Mouse (Mus musculus) lung, embryonic 15.5 days (tissue): Measurements from ENCODE around the gene Klf17. TPM values are rescaled to one million over a fixed set of nuclear protein-coding genes. Genes with fewer than 3 reads are reported as not detected.

Experiments used
- ATAC-seq: fragments of 200-750 bp; cut with Nextera tagmentation; 2 replicates; pipeline ENCODE4 v1.8.0; 2017; ENCODE audit warnings: moderate number of reproducible peaks, borderline replicate concordance; ENCODE audit not compliant: low FRiP score, low TSS enrichment; ENCODE audit errors: extremely low read depth
- H3K27ac ChIP-seq: fragments of 300-500 bp; sonication (generic); 2 replicates; pipeline ENCODE4 v1.5.1; 2015; ENCODE audit warnings: moderate library complexity, mild to moderate bottlenecking, inconsistent platforms
- H3K27me3 ChIP-seq: fragments of 300-500 bp; sonication (generic); 2 replicates; pipeline ENCODE4 v1.6.1; 2015; ENCODE audit warnings: inconsistent platforms
- H3K36me3 ChIP-seq: fragments of 300-500 bp; sonication (generic); 2 replicates; pipeline ENCODE4 v1.6.1; 2015; ENCODE audit warnings: inconsistent platforms
- H3K4me1 ChIP-seq: fragments of 300-500 bp; sonication (generic); 2 replicates; pipeline ENCODE4 v1.6.1; 2015; ENCODE audit warnings: inconsistent platforms
- H3K4me2 ChIP-seq: fragments of 300-500 bp; sonication (generic); 2 replicates; pipeline ENCODE4 v1.6.1; 2015; ENCODE audit warnings: inconsistent platforms, mild to moderate bottlenecking, moderate library complexity
- H3K4me3 ChIP-seq: fragments of 300-500 bp; sonication (generic); 2 replicates; pipeline ENCODE4 v1.5.1; 2015; ENCODE audit warnings: mild to moderate bottlenecking, inconsistent platforms
- H3K9ac ChIP-seq: fragments of 300-500 bp; sonication (generic); 2 replicates; pipeline ENCODE4 v1.6.1; 2015; ENCODE audit warnings: inconsistent platforms
- H3K9me3 ChIP-seq: fragments of 300-500 bp; sonication (generic); 2 replicates; pipeline ENCODE4 v1.6.1; 2016; ENCODE audit warnings: inconsistent platforms
- WGBS: fragments of 180-500 bp; shearing (Covaris S2); methylation state at CpG from one replicate; pipeline ENCODE4 v1.1.7; 2015; 5-methylcytosine and 5-hydroxymethylcytosine counted together
- polyA plus RNA-seq: library from polyadenylated mRNA; unstranded; fragments of >200 nt; fragmentation: Nextera tagmentation; extraction: Ambion mirVana; gene quantifications from 2 replicates; pipeline ENCODE4 v1.2.1, GENCODE M21; 2015

The Klf17 gene
- not detected in 2 replicates for polyA plus RNA-seq

- H3K9ac ChIP-seq: no peak within 1 kb of the TSS
- no peak within 1 kb of the TSS for H3K4me2 ChIP-seq
- H3K27ac ChIP-seq: no peak within 1 kb of the TSS
- no peak within 1 kb of the TSS for H3K4me3 ChIP-seq
- H3K27me3 ChIP-seq: no peaks in the 10 kb centered on the region
- no peak for ATAC-seq
- no peaks in the 10 kb centered on the region for H3K4me1 ChIP-seq
- WGBS: 65% methylated on average over 12 of the region's 12 CpGs
- no peaks in the 10 kb centered on the region for H3K9me3 ChIP-seq
- no peaks in the 10 kb centered on the region for H3K36me3 ChIP-seq
Observed at GRCm38 (mm10) chr4:117765416-117765815, at the start of gene Klf17. Gene Klf17, minus strand, starts transcription at chr4:117765648.

GRCm38 (mm10) chr4:117814333-117814732, 48.9 kb upstream of the Klf17 start:
- Histone ChIP-seq H3K36me3 (no peaks in the 10 kb centered on the region), H3K9ac (no peak overlapping the region), H3K9me3 (no peaks in the 10 kb centered on the region), H3K27me3 (no peaks in the 10 kb centered on the region), H3K4me2 (no peak overlapping the region), H3K4me3 (no peak overlapping the region), H3K27ac (no peak overlapping the region), H3K4me1 (no peaks in the 10 kb centered on the region; the same call in 1 of the 2 replicates)
- no peak; the same call in 1 of the 2 replicates for ATAC-seq
- 50% methylated on average over 4 of the region's 4 CpGs for WGBS

GRCm38 (mm10) chr4:117813591-117814192, 48.2 kb upstream of the Klf17 start:
- WGBS: 37% methylated on average over 9 of the region's 9 CpGs
- H3K27me3 ChIP-seq: no peaks in the 10 kb centered on the region
- H3K9ac ChIP-seq: no peak overlapping the region
- no peak overlapping the region for H3K4me3 ChIP-seq
- H3K4me1 ChIP-seq: no peaks in the 10 kb centered on the region; the same call in 1 of the 2 replicates
- H3K27ac ChIP-seq: no peak overlapping the region
- no peaks in the 10 kb centered on the region for H3K36me3 ChIP-seq
- H3K9me3 ChIP-seq: no peaks in the 10 kb centered on the region
- H3K4me2 ChIP-seq: no peak overlapping the region
- no peak for ATAC-seq

- no peak for ATAC-seq
- H3K9ac ChIP-seq: no peak overlapping the region
- H3K9me3 ChIP-seq: no peaks in the 10 kb centered on the region
- no peak overlapping the region for H3K4me2 ChIP-seq
- no peaks in the 10 kb centered on the region for H3K36me3 ChIP-seq
- H3K27ac ChIP-seq: no peak overlapping the region
- no peaks in the 10 kb centered on the region for H3K27me3 ChIP-seq
- no peak overlapping the region for H3K4me3 ChIP-seq
- WGBS: 29% methylated on average over 2 of the region's 2 CpGs
- H3K4me1 ChIP-seq: peaks cover 5% of the 10 kb centered on the region; the same call in 1 of the 2 replicates
Observed at GRCm38 (mm10) chr4:117810933-117811332, 45.5 kb upstream of the Klf17 start.

- Histone ChIP-seq H3K9ac (no peak overlapping the region), H3K27ac (no peak overlapping the region), H3K4me2 (no peak overlapping the region), H3K27me3 (no peaks in the 10 kb centered on the region), H3K4me1 (0 out of 2 replicates have a peak, but pooled peaks cover 5% of the 10 kb centered on the region), H3K36me3 (no peaks in the 10 kb centered on the region), H3K9me3 (no peaks in the 10 kb centered on the region), H3K4me3 (no peak overlapping the region)
- 53% methylated on average over 5 of the region's 5 CpGs for WGBS
- no peak for ATAC-seq
Observed at GRCm38 (mm10) chr4:117806992-117807391, 41.5 kb upstream of the Klf17 start.

- H3K27ac ChIP-seq: no peak overlapping the region
- no peak for ATAC-seq
- 74% methylated on average over 6 of the region's 6 CpGs for WGBS
Observed at GRCm38 (mm10) chr4:117799904-117800303, 34.5 kb upstream of the Klf17 start.

GRCm38 (mm10) chr4:117788308-117788707, 22.9 kb upstream of the Klf17 start:
- Histone ChIP-seq H3K4me3 (no peak overlapping the region), H3K9ac (no peak overlapping the region), H3K36me3 (no peaks in the 10 kb centered on the region), H3K9me3 (no peaks in the 10 kb centered on the region), H3K4me2 (no peak overlapping the region), H3K4me1 (no peaks in the 10 kb centered on the region), H3K27ac (no peak overlapping the region), H3K27me3 (no peaks in the 10 kb centered on the region)
- 44% methylated on average over 9 of the region's 10 CpGs for WGBS
- no peak for ATAC-seq

More at GRCm38 (mm10) chr4:117799904-117800303, 34.5 kb upstream of the Klf17 start:
- Histone ChIP-seq H3K36me3 (no peaks in the 10 kb centered on the region), H3K4me3 (no peak overlapping the region), H3K4me2 (no peak overlapping the region), H3K9me3 (no peaks in the 10 kb centered on the region), H3K27me3 (no peaks in the 10 kb centered on the region), H3K9ac (no peak overlapping the region), H3K4me1 (no peaks in the 10 kb centered on the region)

- Histone ChIP-seq H3K36me3 (no peaks in the 10 kb centered on the region), H3K9me3 (no peaks in the 10 kb centered on the region), H3K4me2 (peak overlapping the region; percentile 29; the same call in 1 of the 2 replicates), H3K9ac (no peak overlapping the region), H3K27ac (no peak overlapping the region), H3K4me3 (no peak overlapping the region), H3K27me3 (no peaks in the 10 kb centered on the region), H3K4me1 (no peaks in the 10 kb centered on the region)
- ATAC-seq: peak; percentile 65; the same call in 1 of the 2 replicates
- WGBS: 21% methylated on average over 8 of the region's 8 CpGs
Observed at GRCm38 (mm10) chr4:117786963-117787362, 21.5 kb upstream of the Klf17 start.

GRCm38 (mm10) chr4:117782908-117783307, 17.5 kb upstream of the Klf17 start:
- Histone ChIP-seq H3K27me3 (no peaks in the 10 kb centered on the region), H3K4me3 (no peak overlapping the region), H3K9ac (no peak overlapping the region), H3K27ac (no peak overlapping the region), H3K4me1 (no peaks in the 10 kb centered on the region), H3K4me2 (no peak overlapping the region), H3K9me3 (no peaks in the 10 kb centered on the region), H3K36me3 (no peaks in the 10 kb centered on the region)
- no peak for ATAC-seq
- 64% methylated on average over 3 of the region's 3 CpGs for WGBS

- H3K4me1 ChIP-seq: no peaks in the 10 kb centered on the region
- no peaks in the 10 kb centered on the region for H3K27me3 ChIP-seq
- no peak for ATAC-seq
- no peaks in the 10 kb centered on the region for H3K36me3 ChIP-seq
- no peak overlapping the region for H3K27ac ChIP-seq
- H3K9ac ChIP-seq: no peak overlapping the region
- 23% methylated on average over 9 of the region's 9 CpGs for WGBS
- no peaks in the 10 kb centered on the region for H3K9me3 ChIP-seq
- H3K4me2 ChIP-seq: no peak overlapping the region
- no peak overlapping the region for H3K4me3 ChIP-seq
Observed at GRCm38 (mm10) chr4:117772960-117773359, 7.5 kb upstream of the Klf17 start.

- WGBS: 21% methylated on average over 5 of the region's 5 CpGs
Observed at GRCm38 (mm10) chr4:117770935-117771334, 5.5 kb upstream of the Klf17 start.

GRCm38 (mm10) chr4:117760151-117760550, 5.3 kb downstream of the Klf17 start:
- Histone ChIP-seq H3K9ac (no peak overlapping the region), H3K4me2 (no peak overlapping the region), H3K36me3 (no peaks in the 10 kb centered on the region), H3K27me3 (no peaks in the 10 kb centered on the region), H3K27ac (no peak overlapping the region), H3K4me3 (no peak overlapping the region), H3K4me1 (no peaks in the 10 kb centered on the region), H3K9me3 (no peaks in the 10 kb centered on the region)
- no peak for ATAC-seq
- 86% methylated on average over 5 of the region's 5 CpGs for WGBS

More at GRCm38 (mm10) chr4:117770935-117771334, 5.5 kb upstream of the Klf17 start:
- Histone ChIP-seq H3K4me3 (no peak overlapping the region), H3K9me3 (no peaks in the 10 kb centered on the region), H3K27me3 (no peaks in the 10 kb centered on the region), H3K9ac (no peak overlapping the region), H3K27ac (no peak overlapping the region), H3K4me2 (no peak overlapping the region), H3K36me3 (no peaks in the 10 kb centered on the region), H3K4me1 (no peaks in the 10 kb centered on the region)
- ATAC-seq: no peak
